Mouse (Mus musculus) 416B (cell line): ENCODE results near the gene Zfp663.
A peak's percentile ranks its signal among the peaks of the same experiment; 100 is the strongest.

Experiments
- DNase-seq: peaks from one replicate; pipeline ENCODE4 v3.0.0; 2011; ENCODE audit warnings: low read depth

The Zfp663 gene

GRCm38 (mm10) chr2:165320531-165321150 is 47.9 kb downstream of the Zfp663 start:
- DNase-seq: peak; percentile 86

- peak; percentile 64 for DNase-seq
Measured at GRCm38 (mm10) chr2:165319503-165319902, 49.0 kb downstream of the Zfp663 start.

GRCm38 (mm10) chr2:165318941-165319340 is 49.6 kb downstream of the Zfp663 start:
- DNase-seq: no peak

DNA sequence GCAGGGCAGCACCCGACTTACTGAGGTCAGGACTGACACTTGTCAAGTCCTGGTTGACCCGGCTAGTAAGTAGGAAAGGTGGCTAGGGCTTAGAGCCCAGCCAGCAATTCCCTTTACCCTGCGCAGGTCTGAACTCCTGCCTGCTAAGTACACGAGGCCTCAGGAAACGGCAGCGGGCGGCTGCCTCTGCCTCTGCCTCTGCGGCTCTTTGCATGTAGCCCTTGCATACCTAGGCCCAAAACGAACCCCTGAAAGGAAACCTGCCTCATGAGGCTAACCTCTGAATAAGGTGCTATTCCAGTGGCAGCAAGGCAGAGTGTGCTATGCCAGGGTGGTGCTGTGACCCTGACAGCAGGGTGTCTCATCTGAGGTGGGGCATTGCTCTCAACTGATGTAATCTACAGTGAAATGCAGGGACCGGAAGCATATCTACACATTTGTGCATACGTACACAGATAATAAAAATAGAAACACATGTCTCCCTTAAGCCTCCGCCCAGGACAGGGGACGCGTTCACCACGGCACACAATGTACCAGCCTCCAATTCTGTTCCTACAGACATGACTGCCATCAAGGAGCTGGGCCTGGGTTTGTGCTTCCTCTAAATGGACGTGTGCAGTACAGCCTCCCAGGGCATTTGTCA is 50.8 kb downstream of the Zfp663 start:
- DNase-seq: no peak

- DNase-seq: peak; percentile 65
Measured at GRCm38 (mm10) chr2:165316837-165317473, 51.6 kb downstream of the Zfp663 start.

DNA sequence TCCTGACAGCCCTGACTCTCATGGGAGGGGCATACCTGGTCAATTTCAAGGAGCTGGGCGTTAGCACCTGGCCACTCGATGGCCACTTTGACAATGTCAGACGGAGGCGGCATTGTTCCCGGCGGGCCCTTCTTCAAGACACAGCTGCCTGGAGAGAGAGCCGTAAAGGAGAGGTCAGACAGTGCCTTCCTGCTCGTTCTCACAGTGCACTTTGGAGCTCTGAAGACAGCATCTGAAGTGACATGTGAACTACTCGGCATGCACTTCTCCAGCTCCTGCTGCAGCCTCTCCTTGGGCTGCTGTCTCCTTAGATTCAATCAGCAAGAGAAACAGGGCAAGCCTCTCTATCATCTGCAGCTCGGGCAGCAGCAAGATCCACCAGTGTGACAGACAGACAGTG is 52.3 kb downstream of the Zfp663 start:
- DNase-seq: no peak

DNA sequence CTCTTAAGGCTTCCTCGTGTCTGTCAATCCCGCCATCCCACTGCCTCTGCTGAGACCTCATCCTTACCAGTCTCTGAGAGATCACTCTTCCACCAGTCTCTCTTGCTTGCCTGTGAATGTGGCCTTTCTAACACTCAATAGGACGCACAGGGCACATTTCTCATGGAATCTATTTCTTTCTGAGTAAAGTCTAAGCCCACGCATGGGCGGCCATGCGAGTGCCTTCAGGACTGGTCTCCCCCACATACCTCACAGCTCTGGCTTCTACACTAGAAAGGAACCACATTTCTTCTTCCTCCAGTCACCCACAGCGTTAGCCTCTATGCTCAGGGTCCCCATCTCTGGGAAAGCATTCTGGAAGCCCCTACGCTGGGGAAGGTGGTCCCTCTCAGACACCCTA is 54.3 kb downstream of the Zfp663 start:
- DNase-seq: no peak

DNA sequence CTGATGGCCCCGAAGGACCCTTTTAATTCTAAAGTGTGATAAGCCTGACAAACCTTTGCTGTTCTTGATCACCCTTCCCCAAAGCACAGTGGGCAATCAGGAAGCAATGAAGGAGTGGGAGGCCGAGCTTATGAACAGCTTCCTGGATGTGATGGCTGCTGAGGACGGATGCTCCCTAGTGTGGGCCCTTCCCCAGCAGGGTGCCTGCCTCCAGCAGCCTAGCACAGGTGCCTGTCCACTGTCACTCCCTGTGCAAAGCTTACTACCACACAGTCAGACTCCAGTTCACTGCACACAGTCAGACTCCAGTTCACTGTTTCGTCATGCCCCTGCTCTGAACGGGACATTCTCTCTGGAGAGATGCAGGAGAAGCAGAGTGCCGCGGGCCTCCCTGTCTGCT is 56.1 kb downstream of the Zfp663 start:
- DNase-seq: no peak

GRCm38 (mm10) chr2:165311577-165311976 is 57.0 kb downstream of the Zfp663 start:
- DNase-seq: no peak

- no peak for DNase-seq
Measured at GRCm38 (mm10) chr2:165310818-165311425, 57.6 kb downstream of the Zfp663 start.

GRCm38 (mm10) chr2:165307801-165308200 is 60.7 kb downstream of the Zfp663 start:
- no peak for DNase-seq

DNA sequence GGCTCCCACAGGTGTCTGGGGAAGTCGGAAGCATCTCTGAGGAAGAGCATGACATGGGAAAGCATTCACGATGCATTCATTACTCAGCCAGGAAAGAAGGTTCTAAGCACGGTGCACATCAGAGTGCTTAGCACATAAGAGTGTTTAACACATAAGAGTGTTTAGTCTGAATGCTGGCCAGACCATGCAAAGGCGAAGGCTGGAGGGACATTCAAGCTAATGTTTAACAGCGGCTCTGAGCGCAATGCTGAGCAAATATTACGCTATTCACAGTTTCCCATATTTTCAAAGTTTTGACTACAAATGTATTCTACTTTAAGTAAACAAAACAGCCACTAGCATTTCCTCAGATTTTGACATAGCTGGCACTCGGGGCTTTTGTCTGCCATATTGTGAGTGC is 63.1 kb downstream of the Zfp663 start:
- no peak for DNase-seq

DNA sequence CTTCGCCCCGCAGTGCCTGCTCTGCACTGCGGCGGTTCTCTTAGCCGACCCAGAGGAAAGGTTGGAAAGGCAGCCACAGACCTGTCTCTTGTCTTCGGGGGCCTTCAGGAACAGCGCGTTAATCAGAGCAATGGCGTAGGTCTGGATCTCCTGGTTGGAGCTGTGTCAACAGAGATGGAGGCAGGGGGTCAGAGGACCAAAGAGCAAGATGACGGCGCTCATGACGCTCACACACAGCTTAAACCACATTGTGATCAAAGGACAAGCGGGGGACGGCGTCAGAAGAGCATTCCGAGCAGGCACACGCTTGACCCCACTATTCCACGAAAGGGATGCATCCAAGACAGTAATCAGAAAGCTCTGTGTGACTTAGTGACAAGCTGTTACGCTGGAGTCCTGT is 63.7 kb downstream of the Zfp663 start:
- no peak for DNase-seq

DNA sequence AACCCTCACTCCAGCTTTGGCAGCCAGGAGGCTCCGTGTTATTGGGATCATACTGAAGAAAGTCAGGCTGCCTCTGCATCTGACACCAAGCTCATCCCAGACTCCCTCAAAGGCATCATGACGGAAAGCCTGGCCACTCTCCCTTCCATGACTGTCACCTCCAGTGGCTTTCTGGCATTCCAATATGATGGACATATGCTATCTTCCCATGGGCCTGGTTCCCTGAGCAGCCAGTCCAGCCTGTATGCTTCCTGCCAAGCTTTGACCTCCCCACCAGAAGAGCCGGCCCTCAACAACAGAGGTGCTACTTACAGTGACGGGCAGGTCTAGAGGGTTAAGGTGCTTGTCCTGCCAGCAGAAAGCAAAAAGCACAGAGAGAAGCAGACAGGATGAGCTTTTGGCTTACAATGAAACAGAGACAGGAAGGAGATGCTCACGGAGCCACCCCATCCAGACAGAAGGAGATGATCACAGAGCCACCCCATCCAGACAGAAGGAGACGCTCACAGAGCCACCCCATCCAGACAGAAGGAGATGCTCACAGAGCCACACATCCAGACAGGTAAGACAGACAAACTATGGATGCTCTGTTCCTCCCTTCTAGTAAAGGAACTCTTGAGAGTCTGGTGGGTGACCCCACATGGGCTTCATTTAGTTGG is 65.0 kb downstream of the Zfp663 start:
- no peak for DNase-seq

GRCm38 (mm10) chr2:165301409-165301808 is 67.1 kb downstream of the Zfp663 start:
- DNase-seq: no peak
